Mouse (Mus musculus) ES-E14 (cell line): ENCODE results near the gene Pld4.

Experiments used
- CHD2 ChIP-seq: IDR thresholded peaks from 2 replicates; pipeline ENCODE4 v1.6.1; 2014; ENCODE audit warnings: mild to moderate bottlenecking, low read depth, low read length, inconsistent platforms
- HCFC1 ChIP-seq: IDR thresholded peaks from 2 replicates; pipeline ENCODE4 v1.6.1; 2012; ENCODE audit warnings: low read length, inconsistent platforms, borderline replicate concordance; ENCODE audit not compliant: insufficient read depth
- MAFK ChIP-seq: IDR thresholded peaks from 2 replicates; pipeline ENCODE4 v1.6.1; 2014; ENCODE audit warnings: mild to moderate bottlenecking, low read depth, low read length, inconsistent platforms; ENCODE audit not compliant: insufficient read depth
- ZC3H11A ChIP-seq: IDR thresholded peaks from 2 replicates; pipeline ENCODE4 v1.6.1; 2012; ENCODE audit warnings: low read depth, mild to moderate bottlenecking, inconsistent platforms, low read length, borderline replicate concordance
- ZNF384 ChIP-seq: IDR thresholded peaks from 2 replicates; pipeline ENCODE4 v1.6.1; 2012; ENCODE audit warnings: low read depth, low read length, inconsistent platforms

DNA sequence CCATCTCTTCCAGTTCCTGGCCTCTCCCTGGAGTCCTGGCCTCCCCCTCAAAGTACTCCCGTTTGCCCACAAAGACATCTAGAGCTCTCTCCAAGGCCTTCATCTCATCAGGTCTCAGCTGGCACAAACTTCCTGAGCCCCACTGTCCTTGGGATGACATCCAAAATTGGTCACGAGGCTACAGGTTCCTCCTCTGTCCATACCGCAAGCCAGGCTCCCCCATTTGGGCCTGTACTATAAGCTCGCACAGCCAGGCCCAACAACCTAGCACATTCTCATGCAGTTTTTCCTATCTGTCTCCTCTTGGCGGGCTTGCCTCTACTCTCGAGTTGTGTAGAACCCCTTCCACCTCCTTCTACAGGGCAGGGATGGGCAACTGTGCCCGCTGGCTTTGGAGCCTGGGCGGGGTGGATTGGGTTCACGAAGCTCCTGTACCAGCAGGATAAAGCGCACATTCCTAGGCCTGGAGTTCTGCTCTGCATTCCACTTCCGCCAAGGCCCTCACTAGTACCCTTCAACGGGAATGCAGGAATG is 39.5 kb upstream of the Pld4 start:
- no peak for TF ChIP-seq ZC3H11A
- TF ChIP-seq HCFC1, result no peak
- TF ChIP-seq CHD2, result no peak
- no peak for TF ChIP-seq ZNF384
- no peak for TF ChIP-seq MAFK
